Mouse (Mus musculus) testis, adult 2 months (tissue): ENCODE measurements around the gene Zfyve26. TPM values are rescaled to one million over a fixed set of nuclear protein-coding genes. Genes with fewer than 3 reads are reported as not detected.
A peak's percentile ranks its signal among the peaks of the same experiment; 100 is the strongest.
"Not testable (repeated sequence)": the region's sequence is repeated elsewhere in the genome, so short reads cannot be mapped to it uniquely, and the experiment has no call there.

Experiments
- H3K27ac ChIP-seq: fragments of 200-500 bp; 2 replicates; pipeline ENCODE4 v1.5.1; 2012; ENCODE audit warnings: low read depth, low read length; ENCODE audit not compliant: control insufficient read depth, insufficient read depth
- H3K27me3 ChIP-seq: fragments of 200-500 bp; 2 replicates; pipeline ENCODE4 v1.6.1; 2012; ENCODE audit warnings: mild to moderate bottlenecking, low read length, moderate library complexity; ENCODE audit not compliant: control insufficient read depth, insufficient read depth
- H3K36me3 ChIP-seq: fragments of 200-500 bp; 2 replicates; pipeline ENCODE4 v1.6.1; 2012; ENCODE audit warnings: mild to moderate bottlenecking, low read length; ENCODE audit not compliant: control insufficient read depth, insufficient read depth
- H3K4me1 ChIP-seq: fragments of 200-500 bp; 2 replicates; pipeline ENCODE4 v1.6.1; 2012; ENCODE audit warnings: low read length; ENCODE audit not compliant: control insufficient read depth, insufficient read depth
- H3K4me3 ChIP-seq: fragments of 200-500 bp; 2 replicates; pipeline ENCODE4 v1.5.1; 2012; ENCODE audit warnings: low read depth, mild to moderate bottlenecking, low read length, moderate library complexity, mixed read lengths; ENCODE audit not compliant: control insufficient read depth
- CTCF ChIP-seq: fragments of 200-500 bp; IDR thresholded peaks from 2 replicates; pipeline ENCODE4 v1.5.1; 2012; ENCODE audit warnings: low read depth, mild to moderate bottlenecking, inconsistent platforms, low read length, moderate library complexity; ENCODE audit not compliant: control insufficient read depth, insufficient read depth, insufficient replicate concordance
- POLR2A ChIP-seq: fragments of 200-500 bp; IDR thresholded peaks from 2 replicates; pipeline ENCODE4 v1.6.1; 2012; ENCODE audit warnings: low read depth, mild to moderate bottlenecking, inconsistent platforms, low read length, moderate library complexity; ENCODE audit not compliant: control insufficient read depth
- polyA plus RNA-seq: library from polyadenylated mRNA; depleted of rRNA; stranded (reverse); fragments of >200 nt; gene quantifications from 2 replicates; pipeline ENCODE4 v1.2.3, GENCODE M21; 2012

Zfyve26 gene
- polyA plus RNA-seq, 1 experiment: 10.6 TPM

GRCm38 (mm10) chr12:79326236-79326635, 30.1 kb upstream of the Zfyve26 start:
- H3K4me1 ChIP-seq: no peaks in the 10 kb centered on the region
- no peak overlapping the region for H3K4me3 ChIP-seq
- no peak overlapping the region for H3K27ac ChIP-seq
- no peaks in the 10 kb centered on the region for H3K36me3 ChIP-seq
- TF ChIP-seq CTCF (no peak), POLR2A (no peak)
- H3K27me3 ChIP-seq: no peaks in the 10 kb centered on the region

GRCm38 (mm10) chr12:79322539-79322938, 26.4 kb upstream of the Zfyve26 start:
- H3K4me1 ChIP-seq, H3K4me3 ChIP-seq, H3K27ac ChIP-seq, H3K36me3 ChIP-seq, H3K27me3 ChIP-seq: not testable (repeated sequence)

- Histone ChIP-seq H3K36me3 (no peaks in the 10 kb centered on the region), H3K27ac (no peak overlapping the region), H3K4me3 (peak overlapping the region; percentile 52), H3K4me1 (no peaks in the 10 kb centered on the region), H3K27me3 (no peaks in the 10 kb centered on the region)
- TF ChIP-seq POLR2A (no peak), CTCF (no peak)
These were observed 24.8 kb upstream of the Zfyve26 start for GRCm38 (mm10) chr12:79320895-79321294.

GRCm38 (mm10) chr12:79317339-79317738, 21.2 kb upstream of the Zfyve26 start:
- Histone ChIP-seq H3K27me3 (no peaks in the 10 kb centered on the region), H3K4me3 (no peak overlapping the region), H3K4me1 (no peaks in the 10 kb centered on the region), H3K36me3 (no peaks in the 10 kb centered on the region), H3K27ac (no peak overlapping the region)
- no peak for TF ChIP-seq POLR2A
- TF ChIP-seq CTCF: no peak

GRCm38 (mm10) chr12:79313721-79314120, 17.6 kb upstream of the Zfyve26 start:
- Histone ChIP-seq H3K36me3 (no peaks in the 10 kb centered on the region), H3K27ac (no peak overlapping the region), H3K4me3 (no peak overlapping the region), H3K4me1 (no peaks in the 10 kb centered on the region), H3K27me3 (no peaks in the 10 kb centered on the region)
- TF ChIP-seq CTCF: no peak
- no peak for TF ChIP-seq POLR2A

GRCm38 (mm10) chr12:79306013-79306412, 9.9 kb upstream of the Zfyve26 start:
- TF ChIP-seq CTCF (no peak), POLR2A (no peak)
- Histone ChIP-seq H3K27ac (no peak overlapping the region), H3K4me1 (no peaks in the 10 kb centered on the region), H3K4me3 (no peak overlapping the region), H3K36me3 (no peaks in the 10 kb centered on the region), H3K27me3 (no peaks in the 10 kb centered on the region)

- H3K27me3 ChIP-seq: no peaks in the 10 kb centered on the region
- no peak for TF ChIP-seq CTCF
- TF ChIP-seq POLR2A: no peak
- H3K4me3 ChIP-seq: no peak overlapping the region
- H3K27ac ChIP-seq: no peak overlapping the region
- H3K4me1 ChIP-seq: no peaks in the 10 kb centered on the region
- no peaks in the 10 kb centered on the region for H3K36me3 ChIP-seq
These were observed 9.0 kb upstream of the Zfyve26 start for GRCm38 (mm10) chr12:79305131-79305530.

- no peaks in the 10 kb centered on the region for H3K36me3 ChIP-seq
- no peaks in the 10 kb centered on the region for H3K27me3 ChIP-seq
- H3K4me3 ChIP-seq: no peak overlapping the region
- no peak for TF ChIP-seq CTCF
- no peak for TF ChIP-seq POLR2A
- no peak overlapping the region for H3K27ac ChIP-seq
- peaks cover 3% of the 10 kb centered on the region; the same call in 1 of the 2 replicates for H3K4me1 ChIP-seq
These were observed 5.7 kb upstream of the Zfyve26 start for GRCm38 (mm10) chr12:79301802-79302201.
